Mouse (Mus musculus) midbrain, embryonic 14.5 days (tissue): ENCODE results near the gene Irx4. TPM values are rescaled to one million over a fixed set of nuclear protein-coding genes. Genes with fewer than 3 reads are reported as not detected.

Experiments
- ATAC-seq: fragments of 200-750 bp; cut with Nextera tagmentation; 2 replicates; pipeline ENCODE4 v1.8.0; 2017; ENCODE audit warnings: moderate number of reproducible peaks, moderate library complexity; ENCODE audit not compliant: low FRiP score, low TSS enrichment
- DNase-seq: peaks from one replicate; pipeline ENCODE4 v3.0.0-alpha.2; 2015
- H3K27ac ChIP-seq: fragments of 300-500 bp; sonication (generic); replicated peaks from 2 replicates; pipeline ENCODE4 v1.5.1; 2014; ENCODE audit warnings: mild to moderate bottlenecking, low read depth, low read length, moderate library complexity
- H3K27me3 ChIP-seq: fragments of 300-500 bp; sonication (generic); 2 replicates; pipeline ENCODE4 v1.6.1; 2014; ENCODE audit warnings: low read length, control low read depth, mixed read lengths; ENCODE audit not compliant: control insufficient read depth, insufficient read depth
- H3K36me3 ChIP-seq: fragments of 300-500 bp; sonication (generic); 2 replicates; pipeline ENCODE4 v1.6.1; 2014; ENCODE audit warnings: low read length, control low read depth; ENCODE audit not compliant: control insufficient read depth, insufficient read depth
- H3K4me1 ChIP-seq: fragments of 300-500 bp; sonication (generic); 2 replicates; pipeline ENCODE4 v1.6.1; 2014; ENCODE audit warnings: mild to moderate bottlenecking, antibody characterized with exemption, low read length, control low read depth; ENCODE audit not compliant: control insufficient read depth, insufficient read depth
- H3K4me2 ChIP-seq: fragments of 300-500 bp; sonication (generic); 2 replicates; pipeline ENCODE4 v1.6.1; 2014; ENCODE audit warnings: mild to moderate bottlenecking, low read length, moderate library complexity
- H3K4me3 ChIP-seq: fragments of 300-500 bp; sonication (generic); replicated peaks from 2 replicates; pipeline ENCODE4 v1.5.1; 2014; ENCODE audit warnings: low read depth, low read length
- H3K9ac ChIP-seq: fragments of 300-500 bp; sonication (generic); replicated peaks from 2 replicates; pipeline ENCODE4 v1.6.1; 2014; ENCODE audit warnings: mild to moderate bottlenecking, low read length, moderate library complexity
- H3K9me3 ChIP-seq: fragments of 300-500 bp; sonication (generic); 2 replicates; pipeline ENCODE4 v1.6.1; 2016; ENCODE audit warnings: low read length, control low read depth, mixed read lengths; ENCODE audit not compliant: control insufficient read depth
- WGBS: fragments of 180-500 bp; shearing (Covaris S2); extraction: QIAGEN DNeasy Blood & Tissue Kit; methylation state at CpG from one replicate; pipeline ENCODE4 v1.1.7; 2014; 5-methylcytosine and 5-hydroxymethylcytosine counted together
- polyA plus RNA-seq: library from polyadenylated mRNA; unstranded; fragments of >200 nt; fragmentation: Nextera tagmentation; extraction: Ambion mirVana; gene quantifications from 2 replicates; pipeline ENCODE4 v1.2.1, GENCODE M21; 2014

The Irx4 gene
- polyA plus RNA-seq, 1 experiment from 2014 or later: 2.3 TPM

- Histone ChIP-seq H3K4me2 (no peak overlapping the region), H3K4me1 (peaks cover 15% of the 10 kb centered on the region), H3K4me3 (no peak overlapping the region), H3K36me3 (no peaks in the 10 kb centered on the region), H3K9ac (no peak overlapping the region), H3K27ac (no peak overlapping the region), H3K27me3 (peaks cover 59% of the 10 kb centered on the region), H3K9me3 (no peaks in the 10 kb centered on the region)
- DNase-seq (no peak), ATAC-seq (no peak)
- 33% methylated on average over 1 of the region's 1 CpGs for WGBS
These were observed 13.3 kb downstream of the Irx4 start for GRCm38 (mm10) chr13:73273536-73273935.

DNA sequence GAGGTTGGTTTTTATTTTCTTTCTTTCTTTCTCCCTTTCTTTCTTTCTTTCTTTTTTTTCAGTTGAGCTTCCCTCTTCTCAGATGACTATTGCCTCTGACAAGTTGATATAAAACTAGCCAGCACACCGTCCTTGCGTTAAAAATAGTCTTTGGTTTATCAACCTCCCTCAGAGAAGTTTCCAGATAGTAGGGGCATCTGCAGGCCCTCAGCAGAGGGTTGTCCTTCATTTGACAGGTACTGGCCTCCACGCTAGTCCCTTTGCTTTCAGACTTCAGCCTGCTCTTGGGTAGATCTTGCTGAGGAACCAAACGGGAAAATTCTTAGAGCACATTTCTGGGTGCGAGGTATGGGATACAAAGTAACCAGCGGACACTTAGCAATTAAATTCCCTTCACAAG, 17.1 kb downstream of the Irx4 start:
- Histone ChIP-seq H3K4me1 (peaks cover 2% of the 10 kb centered on the region; the same call in 1 of the 2 replicates), H3K36me3 (no peaks in the 10 kb centered on the region), H3K27ac (no peak overlapping the region), H3K9me3 (no peaks in the 10 kb centered on the region), H3K4me3 (no peak overlapping the region), H3K27me3 (peaks cover 27% of the 10 kb centered on the region), H3K4me2 (no peak overlapping the region), H3K9ac (no peak overlapping the region)
- DNase-seq (no peak), ATAC-seq (no peak)
- WGBS: 91% methylated on average over 6 of the region's 6 CpGs

DNA sequence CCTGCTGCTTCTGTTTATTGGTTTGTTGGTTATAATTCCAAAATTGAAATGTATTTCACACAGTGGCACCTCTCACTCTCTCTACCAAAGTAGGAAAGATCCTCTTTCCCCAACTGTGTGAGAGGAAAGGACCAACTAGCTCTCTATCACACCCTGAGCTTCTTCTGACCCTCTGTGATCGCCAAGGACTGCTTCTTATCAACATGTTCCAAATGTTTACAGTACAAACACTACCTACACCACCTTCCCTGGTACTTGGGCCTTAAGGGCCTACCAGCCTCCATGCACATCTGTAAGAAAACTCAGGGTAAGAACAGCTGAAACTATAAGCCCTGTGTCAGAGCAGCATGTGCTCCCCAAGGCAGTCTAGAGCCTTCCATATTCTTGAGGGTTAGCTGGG, 17.5 kb downstream of the Irx4 start:
- Histone ChIP-seq H3K4me2 (no peak overlapping the region), H3K27me3 (peaks cover 23% of the 10 kb centered on the region), H3K9me3 (no peaks in the 10 kb centered on the region), H3K27ac (no peak overlapping the region), H3K9ac (no peak overlapping the region), H3K4me3 (no peak overlapping the region), H3K4me1 (no peaks in the 10 kb centered on the region), H3K36me3 (no peaks in the 10 kb centered on the region)
- DNase-seq (no peak), ATAC-seq (no peak)
- WGBS: 81% methylated on average over 1 of the region's 1 CpGs

DNA sequence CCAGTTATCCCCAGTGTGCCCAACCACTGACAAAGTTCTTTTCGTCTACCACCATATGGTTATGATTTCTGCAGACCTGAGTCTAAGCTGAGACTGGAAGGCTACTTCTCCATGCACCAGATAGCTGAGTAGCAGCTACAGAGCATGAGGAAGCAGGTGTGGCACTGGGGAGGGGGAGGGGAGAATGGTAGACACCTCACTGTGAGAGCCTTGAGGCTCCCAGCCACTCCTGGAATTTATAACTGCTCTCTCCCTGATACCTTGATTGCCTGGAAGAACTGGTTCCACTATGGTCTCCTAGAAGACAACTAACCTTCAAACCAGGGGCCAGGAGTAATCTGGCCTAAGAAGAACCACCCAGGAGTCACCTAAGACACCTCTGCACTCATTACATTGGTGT, 18.9 kb downstream of the Irx4 start:
- no peak overlapping the region for H3K27ac ChIP-seq
- no peak overlapping the region for H3K4me2 ChIP-seq
- no peak overlapping the region for H3K9ac ChIP-seq
- WGBS: 79% methylated on average over 1 of the region's 1 CpGs
- ATAC-seq (no peak), DNase-seq (no peak)
- H3K36me3 ChIP-seq: no peaks in the 10 kb centered on the region
- no peaks in the 10 kb centered on the region for H3K4me1 ChIP-seq
- H3K27me3 ChIP-seq: peaks cover 9% of the 10 kb centered on the region
- no peaks in the 10 kb centered on the region for H3K9me3 ChIP-seq
- no peak overlapping the region for H3K4me3 ChIP-seq

GRCm38 (mm10) chr13:73282407-73282806, 22.1 kb downstream of the Irx4 start:
- 92% methylated on average over 2 of the region's 2 CpGs for WGBS
- no peak overlapping the region for H3K9ac ChIP-seq
- no peak for ATAC-seq
- no peaks in the 10 kb centered on the region for H3K4me1 ChIP-seq
- DNase-seq: no peak
- no peaks in the 10 kb centered on the region for H3K9me3 ChIP-seq
- H3K27ac ChIP-seq: no peak overlapping the region
- H3K36me3 ChIP-seq: no peaks in the 10 kb centered on the region
- no peaks in the 10 kb centered on the region for H3K27me3 ChIP-seq
- no peak overlapping the region for H3K4me3 ChIP-seq
- H3K4me2 ChIP-seq: no peak overlapping the region

GRCm38 (mm10) chr13:73283534-73283933, 23.3 kb downstream of the Irx4 start:
- Histone ChIP-seq H3K9ac (no peak overlapping the region), H3K4me2 (no peak overlapping the region), H3K4me1 (no peaks in the 10 kb centered on the region), H3K4me3 (no peak overlapping the region), H3K36me3 (no peaks in the 10 kb centered on the region), H3K9me3 (no peaks in the 10 kb centered on the region), H3K27me3 (no peaks in the 10 kb centered on the region), H3K27ac (no peak overlapping the region)
- DNase-seq: no peak
- 91% methylated on average over 1 of the region's 1 CpGs for WGBS
- no peak for ATAC-seq

DNA sequence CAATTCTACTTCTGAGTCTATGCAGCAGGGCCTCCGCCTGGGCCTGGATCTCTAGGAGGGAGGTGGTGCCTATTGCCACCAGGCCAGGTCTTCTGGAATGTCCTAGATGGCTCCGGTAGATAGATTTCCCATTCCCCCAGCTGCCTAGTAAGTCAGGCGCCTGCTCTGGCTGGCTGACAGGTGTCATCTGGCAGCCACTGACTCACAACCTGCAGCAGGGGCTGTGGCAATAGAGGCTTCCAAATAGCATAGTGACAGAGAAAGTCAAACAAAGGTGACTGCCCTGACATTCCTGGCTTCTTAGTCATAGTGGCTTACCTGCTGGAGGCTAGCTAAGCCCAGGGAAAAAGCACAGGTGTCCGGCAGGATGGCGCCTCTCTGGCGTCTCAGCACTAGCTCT, 29.9 kb downstream of the Irx4 start:
- WGBS: 89% methylated on average over 6 of the region's 6 CpGs
- no peak for DNase-seq
- H3K36me3 ChIP-seq: no peaks in the 10 kb centered on the region
- ATAC-seq: no peak
- H3K27me3 ChIP-seq: no peaks in the 10 kb centered on the region
- H3K27ac ChIP-seq: no peak overlapping the region
- no peaks in the 10 kb centered on the region for H3K4me1 ChIP-seq
- no peaks in the 10 kb centered on the region for H3K9me3 ChIP-seq
- no peak overlapping the region for H3K4me2 ChIP-seq
- H3K4me3 ChIP-seq: no peak overlapping the region
- H3K9ac ChIP-seq: no peak overlapping the region

DNA sequence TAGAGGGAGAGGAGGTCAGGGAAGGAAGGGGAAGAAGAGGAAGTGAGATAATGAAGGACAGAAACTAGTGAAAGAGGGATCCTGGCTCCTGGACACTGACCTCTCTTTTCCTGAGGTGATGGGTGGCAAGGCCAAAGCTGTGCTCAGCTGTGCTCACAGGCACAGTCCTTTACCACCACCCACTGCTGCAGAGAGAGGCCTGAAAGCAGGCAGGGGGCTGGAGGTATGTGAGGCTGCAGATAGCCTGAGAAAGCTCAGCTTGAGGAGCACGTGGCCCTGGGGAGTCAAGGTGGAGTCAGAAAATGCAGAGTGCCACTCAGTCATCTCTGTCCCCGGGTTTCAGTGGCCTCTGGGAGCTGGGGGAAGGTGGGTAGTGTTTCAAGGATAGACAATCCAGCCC, 30.8 kb downstream of the Irx4 start:
- H3K9ac ChIP-seq: no peak overlapping the region
- H3K27me3 ChIP-seq: no peaks in the 10 kb centered on the region

DNA sequence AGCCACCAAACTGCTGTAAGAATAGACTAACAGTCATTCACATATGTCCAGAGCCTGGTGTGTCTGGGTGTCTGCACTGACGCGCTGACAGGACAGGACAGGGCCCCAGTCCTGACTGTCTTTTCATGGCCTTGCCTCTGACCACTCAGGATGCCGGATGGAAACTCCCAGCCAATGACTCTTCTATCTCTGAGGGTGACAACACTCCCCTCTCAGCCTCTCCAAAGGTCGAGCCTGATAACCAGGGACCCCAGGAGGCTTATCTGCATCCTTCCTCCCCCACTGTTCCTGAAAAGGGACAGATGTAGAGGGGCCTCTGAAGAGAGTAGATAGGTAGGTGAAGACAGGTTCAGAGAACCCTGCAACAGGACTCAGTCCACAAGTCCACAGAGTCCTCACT, 38.4 kb downstream of the Irx4 start:
- no peaks in the 10 kb centered on the region for H3K4me1 ChIP-seq
- no peak overlapping the region for H3K9ac ChIP-seq
- H3K4me2 ChIP-seq: no peak overlapping the region
- ATAC-seq (no peak), DNase-seq (no peak)
- H3K27ac ChIP-seq: no peak overlapping the region
- H3K36me3 ChIP-seq: no peaks in the 10 kb centered on the region
- H3K9me3 ChIP-seq: no peaks in the 10 kb centered on the region
- no peaks in the 10 kb centered on the region for H3K27me3 ChIP-seq
- no peak overlapping the region for H3K4me3 ChIP-seq
- WGBS: 75% methylated on average over 4 of the region's 4 CpGs

More for the DNA sequence above, 30.8 kb downstream of the Irx4 start:
- no peaks in the 10 kb centered on the region for H3K4me1 ChIP-seq
- no peak overlapping the region for H3K27ac ChIP-seq
- DNase-seq: no peak
- no peak overlapping the region for H3K4me3 ChIP-seq
- no peak for ATAC-seq
- H3K36me3 ChIP-seq: no peaks in the 10 kb centered on the region
- no peaks in the 10 kb centered on the region for H3K9me3 ChIP-seq
- WGBS: 48% methylated on average over 2 of the region's 2 CpGs
- no peak overlapping the region for H3K4me2 ChIP-seq
